Mouse (Mus musculus): Measurements from ENCODE around the gene Cubn.

DNA sequence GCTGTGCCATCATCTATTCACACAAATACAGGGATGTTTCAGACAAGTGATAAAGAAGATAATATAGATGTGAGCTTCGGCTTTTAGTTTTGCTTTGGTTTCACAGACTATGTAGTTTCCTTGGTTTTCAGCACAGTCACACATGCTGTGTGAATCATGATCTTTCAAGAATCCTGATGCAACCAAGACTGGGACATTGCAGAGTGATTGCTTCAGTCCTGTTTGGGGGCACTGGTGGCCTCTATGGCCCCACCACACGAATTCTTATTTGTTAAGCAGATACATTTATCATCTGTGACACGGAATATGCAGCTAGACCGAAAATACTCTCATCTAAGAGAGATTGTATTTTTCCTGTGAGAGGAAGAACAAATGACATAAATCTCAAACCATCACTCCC, 156.2 kb downstream of the Cubn start:
- no peak for TF ChIP-seq POLR2A (IDR thresholded peaks at IDR 0.05; ENCODE audit: borderline replicate concordance, extremely low read depth, low read depth, low read length)
- no peak for TF ChIP-seq CTCF (IDR thresholded peaks at IDR 0.05; ENCODE audit: insufficient read depth, low read length)
